Mouse (Mus musculus) liver, postnatal 0 days (tissue): ENCODE results near the gene Csrp1. TPM values are rescaled to one million over a fixed set of nuclear protein-coding genes. Genes with fewer than 3 reads are reported as not detected.

Source experiments
- ATAC-seq: fragments of 200-750 bp; cut with Nextera tagmentation; 2 replicates; pipeline ENCODE4 v1.8.0; 2017; ENCODE audit warnings: mild to moderate bottlenecking, moderate library complexity
- DNase-seq: peaks from one replicate; pipeline ENCODE4 v3.0.0-alpha.2; 2016
- H3K27ac ChIP-seq: fragments of 300-500 bp; sonication (generic); 2 replicates; pipeline ENCODE4 v1.5.1; 2014; ENCODE audit warnings: antibody characterized with exemption, moderate library complexity, mild to moderate bottlenecking, low read depth
- H3K27me3 ChIP-seq: fragments of 300-500 bp; sonication (generic); 2 replicates; pipeline ENCODE4 v1.6.1; 2014; ENCODE audit warnings: low read length, control low read depth, mixed read lengths; ENCODE audit not compliant: insufficient read depth
- H3K36me3 ChIP-seq: fragments of 300-500 bp; sonication (generic); replicated peaks from 2 replicates; pipeline ENCODE4 v1.6.1; 2014; ENCODE audit warnings: mild to moderate bottlenecking, control low read depth, low read length, moderate library complexity, mixed read lengths; ENCODE audit not compliant: insufficient read depth
- H3K4me1 ChIP-seq: fragments of 300-500 bp; sonication (generic); 2 replicates; pipeline ENCODE4 v1.6.1; 2014; ENCODE audit warnings: antibody characterized with exemption, mild to moderate bottlenecking, control low read depth; ENCODE audit not compliant: insufficient read depth
- H3K4me2 ChIP-seq: fragments of 300-500 bp; sonication (generic); 2 replicates; pipeline ENCODE4 v1.6.1; 2014; ENCODE audit warnings: low read depth, mild to moderate bottlenecking, low read length, moderate library complexity, mixed read lengths
- H3K4me3 ChIP-seq: fragments of 300-500 bp; sonication (generic); 2 replicates; pipeline ENCODE4 v1.5.1; 2014; ENCODE audit warnings: low read depth, low read length
- H3K9ac ChIP-seq: fragments of 300-500 bp; sonication (generic); replicated peaks from 2 replicates; pipeline ENCODE4 v1.6.1; 2014; ENCODE audit warnings: mild to moderate bottlenecking, moderate library complexity
- H3K9me3 ChIP-seq: fragments of 300-500 bp; sonication (generic); 2 replicates; pipeline ENCODE4 v1.6.1; 2016; ENCODE audit warnings: mild to moderate bottlenecking, control low read depth, low read length, mixed read lengths
- CTCF ChIP-seq: sonication (generic); IDR thresholded peaks from 2 replicates; pipeline ENCODE4 v1.5.1; 2016; ENCODE audit warnings: antibody characterized with exemption, low read depth
- EP300 ChIP-seq: IDR thresholded peaks from 2 replicates; pipeline ENCODE4 v1.6.1; 2016; ENCODE audit warnings: antibody characterized with exemption, low read depth, mild to moderate bottlenecking
- WGBS: fragments of 180-500 bp; shearing (Covaris S2); extraction: QIAGEN DNeasy Blood & Tissue Kit; methylation state at CpG from one replicate; pipeline ENCODE4 v1.1.7; 2014; ENCODE audit not compliant: insufficient replicate concordance; 5-methylcytosine and 5-hydroxymethylcytosine counted together
- polyA plus RNA-seq: library from polyadenylated mRNA; unstranded; fragments of >200 nt; fragmentation: Nextera tagmentation; extraction: Ambion mirVana; gene quantifications from 2 replicates; pipeline ENCODE4 v1.2.1, GENCODE M21; 2015

Csrp1 gene
- polyA plus RNA-seq, 1 experiment from 2014 or later: 23.5 TPM

GRCm38 (mm10) chr1:135731393-135731792 is 11.5 kb downstream of the Csrp1 start:
- ATAC-seq: no peak
- H3K9me3 ChIP-seq: no peaks in the 10 kb centered on the region
- peak overlapping the region; percentile 92 for H3K4me2 ChIP-seq
- 33% methylated on average over 7 of the region's 7 CpGs for WGBS
- H3K4me1 ChIP-seq: peaks cover 35% of the 10 kb centered on the region
- no peaks in the 10 kb centered on the region for H3K36me3 ChIP-seq
- no peak for TF ChIP-seq CTCF
- H3K27me3 ChIP-seq: no peaks in the 10 kb centered on the region
- 0 out of 2 replicates have a peak overlapping the region, but pooled peaks have one; percentile 3 for H3K27ac ChIP-seq
- H3K9ac ChIP-seq: no peak overlapping the region
- H3K4me3 ChIP-seq: no peak overlapping the region
- DNase-seq: no peak

- DNase-seq: no peak
- Histone ChIP-seq H3K9ac (no peak overlapping the region), H3K4me1 (peaks cover 35% of the 10 kb centered on the region), H3K27ac (0 out of 2 replicates have a peak overlapping the region, but pooled peaks have one; percentile 3), H3K4me2 (no peak overlapping the region; the same call in 1 of the 2 replicates), H3K9me3 (no peaks in the 10 kb centered on the region), H3K27me3 (no peaks in the 10 kb centered on the region), H3K36me3 (no peaks in the 10 kb centered on the region), H3K4me3 (no peak overlapping the region)
- 56% methylated on average over 11 of the region's 11 CpGs for WGBS
- TF ChIP-seq CTCF (no peak), EP300 (no peak)
- no peak for ATAC-seq
Measured at GRCm38 (mm10) chr1:135731897-135732684, 12.2 kb downstream of the Csrp1 start.

GRCm38 (mm10) chr1:135734225-135734937 is 14.5 kb downstream of the Csrp1 start:
- DNase-seq: no peak
- ATAC-seq: no peak
- H3K27me3 ChIP-seq: no peaks in the 10 kb centered on the region
- peaks cover 29% of the 10 kb centered on the region for H3K4me1 ChIP-seq
- H3K9me3 ChIP-seq: no peaks in the 10 kb centered on the region
- TF ChIP-seq CTCF (no peak), EP300 (no peak)
- 64% methylated on average over 5 of the region's 7 CpGs for WGBS
- no peak overlapping the region for H3K27ac ChIP-seq
- no peaks in the 10 kb centered on the region for H3K36me3 ChIP-seq
- H3K4me2 ChIP-seq: no peak overlapping the region
- no peak overlapping the region for H3K9ac ChIP-seq
- no peak overlapping the region for H3K4me3 ChIP-seq

GRCm38 (mm10) chr1:135735460-135735859 is 15.6 kb downstream of the Csrp1 start:
- WGBS: 39% methylated on average over 6 of the region's 6 CpGs
- TF ChIP-seq CTCF (no peak), EP300 (no peak)
- H3K4me1 ChIP-seq: peaks cover 23% of the 10 kb centered on the region

GRCm38 (mm10) chr1:135744987-135745386 is 25.1 kb downstream of the Csrp1 start:
- 92% methylated on average over 7 of the region's 7 CpGs for WGBS
- Histone ChIP-seq H3K36me3 (peaks cover 32% of the 10 kb centered on the region), H3K27ac (no peak overlapping the region), H3K9ac (no peak overlapping the region), H3K4me1 (no peaks in the 10 kb centered on the region), H3K9me3 (no peaks in the 10 kb centered on the region), H3K4me3 (no peak overlapping the region), H3K4me2 (no peak overlapping the region), H3K27me3 (no peaks in the 10 kb centered on the region)
- TF ChIP-seq EP300: no peak
- no peak for TF ChIP-seq CTCF
- DNase-seq: no peak
- ATAC-seq: no peak

More at GRCm38 (mm10) chr1:135735460-135735859, 15.6 kb downstream of the Csrp1 start:
- Histone ChIP-seq H3K4me2 (no peak overlapping the region), H3K27me3 (no peaks in the 10 kb centered on the region), H3K27ac (no peak overlapping the region), H3K9me3 (no peaks in the 10 kb centered on the region), H3K36me3 (no peaks in the 10 kb centered on the region; the same call in 1 of the 2 replicates), H3K9ac (no peak overlapping the region), H3K4me3 (no peak overlapping the region)
- ATAC-seq (no peak), DNase-seq (no peak)

- Histone ChIP-seq H3K4me1 (no peaks in the 10 kb centered on the region), H3K36me3 (peaks cover 43% of the 10 kb centered on the region)
Measured at GRCm38 (mm10) chr1:135746248-135746647, 26.4 kb downstream of the Csrp1 start.

More at GRCm38 (mm10) chr1:135746248-135746647, 26.4 kb downstream of the Csrp1 start:
- H3K9me3 ChIP-seq: no peaks in the 10 kb centered on the region
- ATAC-seq: peak; percentile 48
- H3K27ac ChIP-seq: no peak overlapping the region
- H3K4me3 ChIP-seq: no peak overlapping the region
- TF ChIP-seq CTCF (no peak), EP300 (no peak)
- no peak overlapping the region for H3K9ac ChIP-seq
- H3K27me3 ChIP-seq: no peaks in the 10 kb centered on the region
- no peak overlapping the region for H3K4me2 ChIP-seq
- WGBS: 75% methylated on average over 4 of the region's 4 CpGs
- DNase-seq: no peak
